Mouse (Mus musculus): ENCODE results near the gene Pdzrn3.

- no peak for TF ChIP-seq POLR2A (IDR thresholded peaks at IDR 0.05; ENCODE audit: low read depth, low read length)
- TF ChIP-seq CTCF (IDR thresholded peaks at IDR 0.05; ENCODE audit: borderline replicate concordance, insufficient read depth, low read length): no peak
Measured at GRCm38 (mm10) chr6:101372982-101373381, 4.7 kb downstream of the Pdzrn3 start.
